Mouse (Mus musculus) lung, adult 2 months (tissue): Measurements from ENCODE around the gene Sprn. TPM values are rescaled to one million over a fixed set of nuclear protein-coding genes. Genes with fewer than 3 reads are reported as not detected.

Experiments used
- DNase-seq: peaks from one replicate; pipeline ENCODE4 v3.0.0; 2022
- H3K4me1 ChIP-seq: fragments of 200-500 bp; 2 replicates; pipeline ENCODE4 v1.6.1; 2011; ENCODE audit warnings: low read length; ENCODE audit not compliant: control insufficient read depth, insufficient read depth
- H3K4me3 ChIP-seq: fragments of 200-500 bp; replicated peaks from 2 replicates; pipeline ENCODE3; 2011; ENCODE audit warnings: low read depth, mild to moderate bottlenecking, control low read depth, low read length; ENCODE audit errors: extremely low read depth
- CTCF ChIP-seq: fragments of 200-500 bp; IDR thresholded peaks from 2 replicates; pipeline ENCODE4 v1.5.1; 2011; ENCODE audit warnings: mild to moderate bottlenecking, low read length, control low read depth; ENCODE audit not compliant: insufficient read depth
- POLR2A ChIP-seq: fragments of 200-500 bp; IDR thresholded peaks from 2 replicates; pipeline ENCODE4 v1.6.1; 2011; ENCODE audit warnings: low read depth, mild to moderate bottlenecking, control low read depth, low read length, borderline replicate concordance; ENCODE audit errors: extremely low read depth
- WGBS: fragments of 180-500 bp; shearing (Covaris S2); methylation state at CpG from one replicate; pipeline ENCODE4 v1.1.7; 2018; 5-methylcytosine and 5-hydroxymethylcytosine counted together
- polyA plus RNA-seq: library from polyadenylated mRNA; depleted of rRNA; stranded (reverse); fragments of >200 nt; gene quantifications from 2 replicates; pipeline ENCODE4 v1.2.3, GENCODE M21; 2012; rRNA removed

The Sprn gene
- polyA plus RNA-seq = 0.25 and 0.27 TPM in 2 replicates

DNA sequence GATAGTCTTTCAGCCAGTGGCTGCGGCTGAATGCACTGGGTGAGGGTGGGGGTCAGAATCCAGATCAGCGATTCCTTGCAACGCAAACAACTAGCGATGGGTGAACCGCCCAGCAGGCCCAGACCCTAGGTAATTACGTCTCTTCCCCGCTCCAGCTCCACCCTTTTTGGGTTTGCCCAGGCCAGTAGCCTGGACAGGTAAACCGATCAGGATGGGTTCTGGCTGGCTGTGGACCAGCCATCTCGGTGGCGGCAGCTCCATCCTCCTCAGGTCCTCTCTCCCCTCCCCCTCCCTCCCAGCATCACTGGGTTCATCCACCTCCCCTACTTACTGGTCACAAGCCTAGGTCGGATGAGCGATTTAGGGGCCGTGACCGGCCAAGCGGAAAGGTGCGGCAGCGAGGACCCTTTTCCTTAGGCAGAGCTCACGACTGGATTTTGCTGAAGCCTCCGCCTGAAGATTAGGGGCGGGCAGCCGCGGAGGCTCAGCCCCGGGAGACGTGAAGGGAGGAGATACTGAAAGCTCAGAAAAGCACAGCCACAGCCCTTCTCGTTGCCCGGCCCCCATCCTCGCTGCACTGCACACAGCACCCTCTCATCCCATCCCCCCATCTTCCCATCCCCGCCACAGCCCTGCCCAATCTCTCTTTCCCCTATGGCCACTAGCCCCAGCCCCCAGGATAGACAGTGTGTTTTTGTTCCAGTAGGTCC lies at the start of gene Sprn:
Sprn (minus strand) TSS at position 660 of the 710 bp plus-strand sequence.
- Histone ChIP-seq H3K4me3 (no peak within 1 kb of the TSS), H3K4me1 (no peaks in the 10 kb centered on the region)
- DNase-seq = no peak
- WGBS = 8% methylated on average over 28 of the region's 28 CpGs
- TF ChIP-seq CTCF = no peak
- TF ChIP-seq POLR2A = no peak

DNA sequence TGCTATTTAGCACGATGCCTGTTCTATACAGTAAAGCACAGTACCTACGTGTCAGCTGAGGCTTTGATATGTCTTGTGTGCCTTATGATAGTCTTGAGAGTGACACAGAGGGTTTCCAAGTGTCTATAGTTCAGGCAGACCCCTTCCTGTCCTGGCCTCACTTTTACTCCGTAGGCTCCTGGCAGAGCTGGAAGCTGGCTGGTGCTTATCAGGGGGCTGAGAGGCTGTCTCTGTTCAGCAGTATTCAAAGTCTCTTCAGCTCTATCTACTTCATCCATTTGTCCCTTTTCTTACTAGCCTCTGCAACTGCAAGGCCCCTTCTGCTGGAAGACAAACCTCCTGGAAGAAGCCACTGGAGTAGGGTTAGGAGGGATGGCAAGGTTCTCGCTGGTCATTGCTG lies 46.4 kb upstream of the Sprn start:
- WGBS = 79% methylated on average over 4 of the region's 4 CpGs

GRCm38 (mm10) chr7:140196002-140196401 lies 41.3 kb upstream of the Sprn start:
- no peaks in the 10 kb centered on the region for H3K4me1 ChIP-seq

More for the DNA sequence above, 46.4 kb upstream of the Sprn start:
- Histone ChIP-seq H3K4me3 (no peak overlapping the region), H3K4me1 (no peaks in the 10 kb centered on the region)
- DNase-seq = no peak
- no peak for TF ChIP-seq POLR2A
- no peak for TF ChIP-seq CTCF

DNA sequence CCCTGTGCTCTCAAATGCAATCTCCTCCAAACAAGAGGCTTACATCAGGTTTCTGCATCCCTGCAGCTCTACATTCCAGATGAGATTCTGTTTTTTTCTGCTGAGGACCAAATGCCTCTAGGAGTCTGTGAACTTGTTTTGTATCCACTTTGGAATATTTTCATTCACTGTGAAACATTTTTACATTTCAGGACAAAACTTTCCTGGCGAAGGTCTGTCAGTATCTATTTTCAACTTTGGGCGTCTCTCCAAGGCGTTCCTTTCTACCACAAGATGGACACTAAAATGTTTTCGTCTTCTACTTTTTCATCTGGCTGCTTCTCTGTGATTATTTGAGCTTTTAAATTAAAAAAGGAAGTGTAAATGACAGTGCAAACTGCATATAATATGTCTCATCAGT lies 39.4 kb upstream of the Sprn start:
- no peak for DNase-seq
- H3K4me3 ChIP-seq = no peak overlapping the region
- 78% methylated on average over 4 of the region's 4 CpGs for WGBS

More at GRCm38 (mm10) chr7:140196002-140196401, 41.3 kb upstream of the Sprn start:
- WGBS = 72% methylated on average over 8 of the region's 8 CpGs
- TF ChIP-seq POLR2A (no peak), CTCF (no peak)
- DNase-seq = no peak
- no peak overlapping the region for H3K4me3 ChIP-seq

GRCm38 (mm10) chr7:140192851-140193250 lies 38.2 kb upstream of the Sprn start:
- no peak for DNase-seq
- WGBS = 69% methylated on average over 2 of the region's 2 CpGs
- no peaks in the 10 kb centered on the region for H3K4me1 ChIP-seq
- H3K4me3 ChIP-seq = no peak overlapping the region
- TF ChIP-seq POLR2A (no peak), CTCF (no peak)

More for the DNA sequence above, 39.4 kb upstream of the Sprn start:
- H3K4me1 ChIP-seq = no peaks in the 10 kb centered on the region
- TF ChIP-seq CTCF (no peak), POLR2A (no peak)

DNA sequence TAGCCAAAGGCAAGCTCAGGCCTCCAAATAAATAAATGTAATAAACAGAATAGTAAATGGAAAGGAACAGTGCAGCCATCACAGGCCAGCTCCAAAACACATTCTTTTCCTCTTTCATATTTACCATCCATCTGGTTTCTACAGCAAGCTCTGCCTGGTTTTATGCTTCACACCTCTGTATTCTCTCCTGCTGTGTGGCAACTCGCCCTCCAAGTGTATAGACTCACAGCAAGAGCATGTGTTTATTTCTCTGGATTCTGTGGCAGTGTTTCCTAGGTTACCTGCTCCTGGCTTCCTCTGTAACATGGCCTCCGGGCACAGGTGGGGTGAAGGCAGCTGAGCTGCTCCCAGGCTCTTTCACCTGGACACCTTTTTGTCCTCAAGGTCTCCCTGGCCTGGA lies 37.8 kb upstream of the Sprn start:
- no peak for DNase-seq
- WGBS = 39% methylated on average over 2 of the region's 2 CpGs
- Histone ChIP-seq H3K4me3 (no peak overlapping the region), H3K4me1 (no peaks in the 10 kb centered on the region)
- no peak for TF ChIP-seq POLR2A
- no peak for TF ChIP-seq CTCF

DNA sequence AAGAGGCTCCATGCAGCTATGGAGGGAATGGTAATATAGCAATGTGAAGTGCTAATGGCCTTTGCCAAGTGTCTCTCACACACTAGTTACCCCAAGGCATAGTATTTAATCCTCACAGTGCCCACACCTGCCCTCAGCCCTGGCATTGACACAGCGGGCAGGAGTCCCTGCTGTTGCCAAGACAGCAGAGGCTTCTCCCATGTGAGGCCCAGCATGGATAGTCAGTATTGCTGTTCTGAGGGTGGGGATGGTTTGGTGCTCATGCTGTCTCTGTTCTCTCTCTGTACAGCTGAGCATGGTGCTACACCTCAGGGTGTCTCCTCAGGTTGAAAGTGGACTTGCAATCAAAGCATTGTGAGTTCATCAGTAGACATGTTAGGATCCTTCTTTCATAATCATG lies 35.8 kb upstream of the Sprn start:
- no peak for TF ChIP-seq CTCF
- DNase-seq = no peak
- no peaks in the 10 kb centered on the region for H3K4me1 ChIP-seq
- no peak overlapping the region for H3K4me3 ChIP-seq
- 84% methylated on average over 1 of the region's 1 CpGs for WGBS

GRCm38 (mm10) chr7:140188391-140189328 lies 34.0 kb upstream of the Sprn start:
- no peak overlapping the region for H3K4me3 ChIP-seq
- DNase-seq = no peak
- TF ChIP-seq CTCF (no peak), POLR2A (no peak)
- WGBS = 55% methylated on average over 4 of the region's 4 CpGs
- no peaks in the 10 kb centered on the region for H3K4me1 ChIP-seq

DNA sequence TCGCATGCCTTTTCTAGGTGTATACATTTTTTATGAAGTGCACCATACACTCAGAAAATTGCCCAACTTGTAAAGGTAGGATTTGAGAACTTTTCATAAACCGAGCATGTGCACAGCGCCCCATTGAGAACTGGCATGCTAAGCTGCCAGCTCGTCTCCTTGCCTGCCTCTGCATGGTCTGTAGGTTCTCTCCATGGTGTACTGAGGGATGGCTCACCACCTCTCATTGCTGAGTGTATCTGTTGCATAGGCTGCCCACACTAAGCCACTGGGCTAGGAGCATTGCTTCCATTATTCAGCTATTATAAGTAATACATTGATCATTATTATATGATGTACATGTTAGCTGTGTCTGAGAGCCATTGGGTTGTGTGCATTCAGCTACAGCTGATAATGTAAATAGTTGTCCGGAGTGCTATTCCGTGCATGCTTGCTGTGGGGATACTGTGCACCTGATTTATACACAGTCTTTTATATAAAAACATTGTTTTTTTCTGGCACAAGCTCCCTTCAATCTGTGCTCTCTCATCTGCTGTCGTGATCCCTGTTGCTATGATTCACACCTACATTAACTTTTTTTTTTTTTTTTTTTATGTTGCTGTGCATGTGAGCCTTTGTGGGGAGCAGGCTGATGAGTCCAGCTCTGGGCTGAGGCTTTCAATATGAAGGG lies 33.2 kb upstream of the Sprn start:
- H3K4me3 ChIP-seq = no peak overlapping the region
- H3K4me1 ChIP-seq = no peaks in the 10 kb centered on the region
- DNase-seq = no peak
- WGBS = 76% methylated on average over 7 of the region's 7 CpGs
- TF ChIP-seq CTCF (no peak), POLR2A (no peak)
